Mouse (Mus musculus) limb, embryonic 10.5 days (tissue): Measurements from ENCODE around the gene Rbms3. TPM values are rescaled to one million over a fixed set of nuclear protein-coding genes. Genes with fewer than 3 reads are reported as not detected.

Experiments
- DNase-seq: peaks from one replicate; pipeline ENCODE4 v3.0.0-alpha.2; 2017; ENCODE audit warnings: low spot score
- H3K27ac ChIP-seq: fragments of 300-500 bp; sonication (generic); 2 replicates; pipeline ENCODE4 v1.5.1; 2016; ENCODE audit warnings: mild to moderate bottlenecking
- H3K27me3 ChIP-seq: fragments of 300-500 bp; sonication (generic); 2 replicates; pipeline ENCODE4 v1.6.1; 2016; ENCODE audit warnings: low read depth, mild to moderate bottlenecking; ENCODE audit not compliant: poor library complexity, severe bottlenecking
- H3K36me3 ChIP-seq: fragments of 300-500 bp; sonication (generic); 2 replicates; pipeline ENCODE4 v1.6.1; 2016; ENCODE audit warnings: mild to moderate bottlenecking, moderate library complexity
- H3K4me1 ChIP-seq: fragments of 300-500 bp; sonication (generic); 2 replicates; pipeline ENCODE4 v1.6.1; 2016
- H3K4me3 ChIP-seq: fragments of 300-500 bp; sonication (generic); 2 replicates; pipeline ENCODE4 v1.5.1; 2016; ENCODE audit warnings: mild to moderate bottlenecking, moderate library complexity
- H3K9me3 ChIP-seq: fragments of 300-500 bp; sonication (generic); replicated peaks from 2 replicates; pipeline ENCODE4 v1.6.1; 2016; ENCODE audit warnings: mild to moderate bottlenecking
- WGBS: fragments of 180-500 bp; shearing (Covaris S2); methylation state at CpG from one replicate; pipeline ENCODE4 v1.1.7; 2016; 5-methylcytosine and 5-hydroxymethylcytosine counted together
- polyA plus RNA-seq: library from polyadenylated mRNA; unstranded; fragments of >200 nt; fragmentation: Nextera tagmentation; extraction: Ambion mirVana; gene quantifications from 2 replicates; pipeline ENCODE4 v1.2.1, GENCODE M21; 2016

The Rbms3 gene
- polyA plus RNA-seq, 1 experiment from 2014 or later: 35.2 TPM

GRCm38 (mm10) chr9:117234065-117234725, 395.5 kb downstream of the Rbms3 start:
- H3K9me3 ChIP-seq: no peaks in the 10 kb centered on the region
- H3K4me1 ChIP-seq: no peaks in the 10 kb centered on the region
- no peak overlapping the region for H3K4me3 ChIP-seq
- no peak overlapping the region for H3K27ac ChIP-seq
- 93% methylated on average over 5 of the region's 5 CpGs for WGBS
- H3K27me3 ChIP-seq: no peaks in the 10 kb centered on the region
- no peak for DNase-seq
- H3K36me3 ChIP-seq: peaks cover 20% of the 10 kb centered on the region

- no peaks in the 10 kb centered on the region for H3K9me3 ChIP-seq
- 85% methylated on average over 8 of the region's 8 CpGs for WGBS
- no peaks in the 10 kb centered on the region for H3K27me3 ChIP-seq
- H3K36me3 ChIP-seq: peaks cover 9% of the 10 kb centered on the region
- H3K4me3 ChIP-seq: no peak overlapping the region
- no peak overlapping the region for H3K27ac ChIP-seq
- peaks cover 10% of the 10 kb centered on the region for H3K4me1 ChIP-seq
- no peak for DNase-seq
These were observed 407.0 kb downstream of the Rbms3 start for GRCm38 (mm10) chr9:117222741-117223140.

GRCm38 (mm10) chr9:117221481-117221880, 408.2 kb downstream of the Rbms3 start:
- no peak overlapping the region for H3K4me3 ChIP-seq
- no peaks in the 10 kb centered on the region for H3K27me3 ChIP-seq
- peaks cover 3% of the 10 kb centered on the region for H3K36me3 ChIP-seq
- H3K27ac ChIP-seq: no peak overlapping the region
- no peak for DNase-seq
- peaks cover 21% of the 10 kb centered on the region for H3K4me1 ChIP-seq
- no peaks in the 10 kb centered on the region for H3K9me3 ChIP-seq
- WGBS: 83% methylated on average over 4 of the region's 4 CpGs

GRCm38 (mm10) chr9:117216026-117216755, 413.5 kb downstream of the Rbms3 start:
- H3K36me3 ChIP-seq: peaks cover 12% of the 10 kb centered on the region
- H3K27ac ChIP-seq: no peak overlapping the region
- no peak overlapping the region for H3K4me3 ChIP-seq
- no peak for DNase-seq
- no peaks in the 10 kb centered on the region for H3K27me3 ChIP-seq
- peaks cover 35% of the 10 kb centered on the region for H3K4me1 ChIP-seq
- H3K9me3 ChIP-seq: no peaks in the 10 kb centered on the region
- 88% methylated on average over 9 of the region's 9 CpGs for WGBS

GRCm38 (mm10) chr9:117212023-117212422, 417.7 kb downstream of the Rbms3 start:
- no peak overlapping the region for H3K27ac ChIP-seq
- DNase-seq: no peak
- peaks cover 25% of the 10 kb centered on the region for H3K4me1 ChIP-seq
- no peak overlapping the region for H3K4me3 ChIP-seq
- H3K27me3 ChIP-seq: no peaks in the 10 kb centered on the region
- peaks cover 12% of the 10 kb centered on the region for H3K36me3 ChIP-seq
- H3K9me3 ChIP-seq: no peaks in the 10 kb centered on the region
- WGBS: 71% methylated on average over 4 of the region's 4 CpGs

GRCm38 (mm10) chr9:117210344-117210743, 419.4 kb downstream of the Rbms3 start:
- H3K36me3 ChIP-seq: peaks cover 12% of the 10 kb centered on the region
- no peak overlapping the region for H3K27ac ChIP-seq
- WGBS: 82% methylated on average over 2 of the region's 2 CpGs
- peaks cover 29% of the 10 kb centered on the region for H3K4me1 ChIP-seq
- no peak for DNase-seq
- H3K27me3 ChIP-seq: no peaks in the 10 kb centered on the region
- no peak overlapping the region for H3K4me3 ChIP-seq
- no peaks in the 10 kb centered on the region for H3K9me3 ChIP-seq

- H3K4me3 ChIP-seq: no peak overlapping the region
- DNase-seq: no peak
- 22% methylated on average over 6 of the region's 6 CpGs for WGBS
- H3K9me3 ChIP-seq: no peaks in the 10 kb centered on the region
- peak overlapping the region; percentile 58; the same call in 1 of the 2 replicates for H3K27ac ChIP-seq
- 0 out of 2 replicates have a peak, but pooled peaks cover 3% of the 10 kb centered on the region for H3K36me3 ChIP-seq
- no peaks in the 10 kb centered on the region for H3K27me3 ChIP-seq
- peaks cover 24% of the 10 kb centered on the region for H3K4me1 ChIP-seq
These were observed 424.3 kb downstream of the Rbms3 start for GRCm38 (mm10) chr9:117205395-117205794.

- Histone ChIP-seq H3K27me3 (no peaks in the 10 kb centered on the region), H3K4me1 (peaks cover 4% of the 10 kb centered on the region), H3K9me3 (no peaks in the 10 kb centered on the region), H3K27ac (no peak overlapping the region), H3K4me3 (no peak overlapping the region), H3K36me3 (peaks cover 14% of the 10 kb centered on the region)
- 94% methylated on average over 7 of the region's 7 CpGs for WGBS
- no peak for DNase-seq
These were observed 429.6 kb downstream of the Rbms3 start for GRCm38 (mm10) chr9:117200067-117200658.

GRCm38 (mm10) chr9:117197531-117197930, 432.2 kb downstream of the Rbms3 start:
- DNase-seq: no peak
- H3K4me1 ChIP-seq: peaks cover 13% of the 10 kb centered on the region
- H3K27ac ChIP-seq: no peak overlapping the region
- WGBS: 90% methylated on average over 3 of the region's 3 CpGs
- H3K36me3 ChIP-seq: peaks cover 11% of the 10 kb centered on the region
- no peak overlapping the region for H3K4me3 ChIP-seq
- no peaks in the 10 kb centered on the region for H3K9me3 ChIP-seq
- H3K27me3 ChIP-seq: no peaks in the 10 kb centered on the region

- no peak overlapping the region for H3K4me3 ChIP-seq
- no peaks in the 10 kb centered on the region for H3K9me3 ChIP-seq
- 81% methylated on average over 14 of the region's 14 CpGs for WGBS
- H3K27ac ChIP-seq: peak overlapping the region; percentile 73
- no peaks in the 10 kb centered on the region for H3K27me3 ChIP-seq
- H3K36me3 ChIP-seq: peaks cover 20% of the 10 kb centered on the region
- peaks cover 18% of the 10 kb centered on the region for H3K4me1 ChIP-seq
- DNase-seq: peak; percentile 40
These were observed 436.9 kb downstream of the Rbms3 start for GRCm38 (mm10) chr9:117192565-117193540.

GRCm38 (mm10) chr9:117192093-117192492, 437.6 kb downstream of the Rbms3 start:
- no peak overlapping the region for H3K4me3 ChIP-seq
- H3K36me3 ChIP-seq: peaks cover 20% of the 10 kb centered on the region
- H3K27ac ChIP-seq: peak overlapping the region; percentile 73
- DNase-seq: no peak
- 78% methylated on average over 15 of the region's 15 CpGs for WGBS
- H3K4me1 ChIP-seq: peaks cover 18% of the 10 kb centered on the region
- no peaks in the 10 kb centered on the region for H3K27me3 ChIP-seq
- no peaks in the 10 kb centered on the region for H3K9me3 ChIP-seq

- 82% methylated on average over 3 of the region's 3 CpGs for WGBS
- Histone ChIP-seq H3K27ac (no peak overlapping the region), H3K27me3 (no peaks in the 10 kb centered on the region), H3K4me3 (no peak overlapping the region), H3K4me1 (peaks cover 13% of the 10 kb centered on the region), H3K9me3 (no peaks in the 10 kb centered on the region), H3K36me3 (peaks cover 13% of the 10 kb centered on the region)
- no peak for DNase-seq
These were observed 441.3 kb downstream of the Rbms3 start for GRCm38 (mm10) chr9:117188406-117188805.
